Mouse (Mus musculus): ENCODE data around the gene S100a14. TPM values are rescaled to one million over a fixed set of nuclear protein-coding genes. Genes with fewer than 3 reads are reported as not detected.

S100a14 gene
- polyA plus RNA-seq, 1 experiment from 2014 or later, result 11.7 TPM

DNA sequence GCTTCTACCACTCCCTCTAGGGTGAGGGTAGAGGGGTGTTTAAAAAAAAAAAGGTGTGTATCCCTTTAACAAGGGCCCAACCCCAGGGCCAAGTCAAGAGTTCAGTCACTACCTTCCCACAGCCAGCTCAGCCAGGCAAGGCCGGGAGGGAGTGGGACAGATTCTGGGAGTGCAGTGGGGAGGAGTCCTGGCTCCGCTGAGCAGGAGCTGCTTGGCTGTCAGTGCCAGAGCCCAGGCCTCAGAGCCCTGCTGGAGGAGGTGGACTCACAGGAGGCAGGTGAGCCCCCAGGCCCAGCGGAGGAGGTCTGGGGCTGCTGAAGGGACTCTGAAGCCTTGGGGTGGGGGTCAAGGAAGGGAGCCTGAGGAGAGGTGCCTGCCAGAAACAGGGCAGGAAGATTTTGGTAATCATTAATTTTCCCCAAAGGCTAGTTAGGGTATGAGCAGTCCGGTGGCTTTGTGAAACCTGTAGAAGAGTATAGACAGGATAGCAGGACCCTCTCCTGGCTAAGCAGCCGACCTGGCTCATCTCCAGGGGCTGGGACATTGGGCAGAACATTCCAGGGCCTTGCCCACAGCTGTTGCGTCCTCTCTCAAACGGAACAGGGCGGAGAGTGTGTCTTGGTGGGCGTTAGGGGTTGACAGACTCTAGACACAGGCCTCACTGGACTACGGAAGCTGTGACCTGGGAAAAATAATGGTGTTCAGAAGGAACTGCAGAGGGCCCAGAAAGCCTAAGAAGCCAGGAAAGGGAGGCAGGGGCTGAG is 10.7 kb downstream of the S100a14 start, which contains the start of gene S100a16:
S100a16 (plus strand) TSS at position 114 of the 764 bp plus-strand sequence.
- Histone ChIP-seq H3K4me1 (replicated peaks; ENCODE audit: control insufficient read depth, insufficient read depth, low read length) (no peaks in the 10 kb centered on the region; the same call in 1 of the 2 replicates), H3K27me3 (ENCODE audit: control insufficient read depth, insufficient read depth, low read depth, low read length) (no peaks in the 10 kb centered on the region), H3K27ac (ENCODE audit: low read length) (peak within 1 kb of the TSS; percentile 82), H3K36me3 (ENCODE audit: control insufficient read depth, insufficient read depth, low read length) (no peaks in the 10 kb centered on the region), H3K4me2 (ENCODE audit: low read depth, low read length) (peak within 1 kb of the TSS; percentile 43), H3K9ac (ENCODE audit: low read length) (peak within 1 kb of the TSS; percentile 53), H3K9me3 (ENCODE audit: control insufficient read depth, low read length) (no peaks in the 10 kb centered on the region), H3K4me3 (ENCODE audit: low read length) (peak within 1 kb of the TSS; percentile 43)
- WGBS, result 28% methylated on average over 10 of the region's 10 CpGs
- ATAC-seq (ENCODE audit: low read depth), result peak; percentile 90

DNA sequence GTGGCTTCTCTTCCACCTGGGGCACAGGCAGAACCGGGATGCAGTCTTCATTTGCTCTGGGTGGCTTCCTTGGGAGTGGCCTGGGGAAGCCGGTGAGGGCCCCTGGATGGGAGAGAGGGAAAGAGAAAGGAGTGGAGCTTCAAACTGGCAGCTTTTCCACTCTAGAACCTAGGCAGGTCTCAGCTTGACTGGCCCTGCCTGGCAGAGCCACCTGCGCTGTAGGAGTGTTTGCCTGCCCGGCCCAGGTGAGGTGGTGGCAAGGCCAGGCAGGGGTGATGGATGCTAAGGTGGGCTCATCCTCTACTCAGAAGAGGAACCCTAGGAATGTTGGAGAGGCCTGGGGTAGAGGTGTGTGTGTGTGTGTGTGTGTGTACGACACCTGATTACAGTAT is 11.2 kb downstream of the S100a14 start:
- WGBS, result 57% methylated on average over 5 of the region's 5 CpGs
- peak overlapping the region; percentile 82 for H3K27ac ChIP-seq (ENCODE audit: low read length)

DNA sequence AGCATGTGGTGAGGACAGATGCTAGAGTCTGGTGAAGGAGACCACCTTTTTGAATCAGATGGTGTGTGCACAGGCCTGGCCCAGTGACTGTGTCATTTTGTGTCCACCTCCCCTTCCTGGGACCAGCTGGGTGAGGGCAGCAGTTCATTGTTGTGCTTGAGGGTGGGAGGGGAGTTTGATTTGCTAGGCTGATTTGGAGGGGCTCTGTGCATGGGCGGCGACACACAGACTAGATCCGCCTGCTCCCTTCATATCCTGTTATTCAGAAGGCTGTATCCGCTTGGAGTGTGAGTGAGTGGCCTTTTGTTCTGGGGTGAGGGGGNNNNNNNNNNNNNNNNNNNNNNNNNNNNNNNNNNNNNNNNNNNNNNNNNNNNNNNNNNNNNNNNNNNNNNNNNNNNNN is 14.2 kb downstream of the S100a14 start:
- WGBS, result 35% methylated on average over 4 of the region's 4 CpGs
- no peaks in the 10 kb centered on the region for H3K27me3 ChIP-seq (ENCODE audit: control insufficient read depth, insufficient read depth, low read depth, low read length)
- H3K4me2 ChIP-seq (ENCODE audit: low read depth, low read length), result peak overlapping the region; percentile 26
- peak; percentile 68 for ATAC-seq (ENCODE audit: low read depth)
- H3K36me3 ChIP-seq (ENCODE audit: control insufficient read depth, insufficient read depth, low read length), result no peaks in the 10 kb centered on the region
- no peaks in the 10 kb centered on the region for H3K9me3 ChIP-seq (ENCODE audit: control insufficient read depth, low read length)
- H3K4me1 ChIP-seq (replicated peaks; ENCODE audit: control insufficient read depth, insufficient read depth, low read length), result no peaks in the 10 kb centered on the region; the same call in 1 of the 2 replicates
- H3K4me3 ChIP-seq (ENCODE audit: low read length), result peak overlapping the region; percentile 35
- peak overlapping the region; percentile 58 for H3K27ac ChIP-seq (ENCODE audit: low read length)
- peak overlapping the region; percentile 63 for H3K9ac ChIP-seq (ENCODE audit: low read length)

More for the DNA sequence above, 11.2 kb downstream of the S100a14 start:
- H3K9ac ChIP-seq (ENCODE audit: low read length), result peak overlapping the region; percentile 53
- H3K4me3 ChIP-seq (ENCODE audit: low read length), result peak overlapping the region; percentile 43
- no peaks in the 10 kb centered on the region; the same call in 1 of the 2 replicates for H3K4me1 ChIP-seq (replicated peaks; ENCODE audit: control insufficient read depth, insufficient read depth, low read length)
- peak overlapping the region; percentile 43 for H3K4me2 ChIP-seq (ENCODE audit: low read depth, low read length)
- ATAC-seq (ENCODE audit: low read depth), result no peak
- no peaks in the 10 kb centered on the region for H3K36me3 ChIP-seq (ENCODE audit: control insufficient read depth, insufficient read depth, low read length)
- H3K9me3 ChIP-seq (ENCODE audit: control insufficient read depth, low read length), result no peaks in the 10 kb centered on the region
- no peaks in the 10 kb centered on the region for H3K27me3 ChIP-seq (ENCODE audit: control insufficient read depth, insufficient read depth, low read depth, low read length)

DNA sequence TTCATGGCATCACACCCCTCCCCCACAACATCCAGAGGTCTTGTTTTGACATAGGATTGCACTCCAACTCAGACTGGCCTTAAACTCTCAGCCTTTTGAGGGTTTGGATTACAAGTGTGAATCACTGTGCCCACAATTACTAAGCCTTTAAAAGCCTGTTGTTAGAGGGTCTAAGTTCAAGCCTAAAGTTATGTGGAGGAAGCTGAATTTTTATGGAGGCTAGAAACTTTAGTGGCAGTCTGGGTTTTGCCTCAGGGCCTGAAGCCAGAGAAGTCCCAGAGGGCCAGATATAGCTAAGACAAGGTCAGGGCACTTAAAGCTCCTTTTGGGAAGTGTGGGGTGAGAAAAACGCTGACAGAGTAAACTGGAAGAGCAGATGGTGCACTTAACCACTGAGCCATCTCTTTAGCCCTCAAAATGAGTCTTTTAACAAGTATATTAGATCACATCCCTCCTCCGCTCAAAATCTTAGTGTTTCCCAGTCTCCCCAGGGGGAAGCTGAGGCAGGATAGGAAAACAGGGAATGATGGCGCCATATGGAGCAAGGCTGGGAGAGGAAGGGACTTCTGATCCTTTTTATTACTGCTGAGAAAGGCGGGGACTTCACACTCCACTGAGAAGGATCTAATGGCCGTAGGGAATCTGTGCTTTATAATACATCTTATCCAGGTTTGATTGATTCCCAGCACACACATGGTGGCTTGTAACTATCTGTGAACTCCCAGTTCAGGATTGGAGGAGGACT is 23.2 kb downstream of the S100a14 start:
- no peak for ATAC-seq (ENCODE audit: low read depth)
- H3K9ac ChIP-seq (ENCODE audit: low read length), result no peak overlapping the region
- H3K4me1 ChIP-seq (replicated peaks; ENCODE audit: control insufficient read depth, insufficient read depth, low read length), result no peaks in the 10 kb centered on the region
- 58% methylated on average over 5 of the region's 5 CpGs for WGBS
- no peak overlapping the region for H3K4me2 ChIP-seq (ENCODE audit: low read depth, low read length)
- no peaks in the 10 kb centered on the region for H3K36me3 ChIP-seq (ENCODE audit: control insufficient read depth, insufficient read depth, low read length)
- H3K9me3 ChIP-seq (ENCODE audit: control insufficient read depth, low read length), result no peaks in the 10 kb centered on the region
- no peaks in the 10 kb centered on the region for H3K27me3 ChIP-seq (ENCODE audit: control insufficient read depth, insufficient read depth, low read depth, low read length)
- H3K4me3 ChIP-seq (ENCODE audit: low read length), result no peak overlapping the region
- no peak overlapping the region for H3K27ac ChIP-seq (ENCODE audit: low read length)

DNA sequence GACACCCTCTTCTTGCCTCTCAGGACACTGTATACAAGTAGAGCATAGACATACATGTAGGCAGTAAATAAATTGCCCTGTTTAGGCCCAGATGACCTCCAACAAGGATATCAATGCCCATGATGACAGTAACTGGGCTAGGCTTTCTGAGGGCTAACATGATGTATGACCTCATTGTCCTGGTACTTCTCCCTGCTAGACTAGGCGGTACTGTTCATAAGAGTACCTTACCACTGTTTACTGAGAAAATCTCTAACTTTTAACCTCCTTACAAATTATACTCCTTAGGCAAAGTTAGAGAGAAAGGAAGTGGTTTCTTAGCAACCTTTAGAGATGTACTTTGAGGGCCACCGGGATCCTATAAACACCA is 23.8 kb downstream of the S100a14 start:
- H3K9ac ChIP-seq (ENCODE audit: low read length), result no peak overlapping the region
- H3K4me3 ChIP-seq (ENCODE audit: low read length), result no peak overlapping the region
- no peaks in the 10 kb centered on the region for H3K36me3 ChIP-seq (ENCODE audit: control insufficient read depth, insufficient read depth, low read length)
- 76% methylated on average over 2 of the region's 2 CpGs for WGBS
- H3K27ac ChIP-seq (ENCODE audit: low read length), result no peak overlapping the region
- no peaks in the 10 kb centered on the region for H3K27me3 ChIP-seq (ENCODE audit: control insufficient read depth, insufficient read depth, low read depth, low read length)
- H3K9me3 ChIP-seq (ENCODE audit: control insufficient read depth, low read length), result no peaks in the 10 kb centered on the region
- H3K4me1 ChIP-seq (replicated peaks; ENCODE audit: control insufficient read depth, insufficient read depth, low read length), result no peaks in the 10 kb centered on the region
- H3K4me2 ChIP-seq (ENCODE audit: low read depth, low read length), result no peak overlapping the region
- no peak for ATAC-seq (ENCODE audit: low read depth)

DNA sequence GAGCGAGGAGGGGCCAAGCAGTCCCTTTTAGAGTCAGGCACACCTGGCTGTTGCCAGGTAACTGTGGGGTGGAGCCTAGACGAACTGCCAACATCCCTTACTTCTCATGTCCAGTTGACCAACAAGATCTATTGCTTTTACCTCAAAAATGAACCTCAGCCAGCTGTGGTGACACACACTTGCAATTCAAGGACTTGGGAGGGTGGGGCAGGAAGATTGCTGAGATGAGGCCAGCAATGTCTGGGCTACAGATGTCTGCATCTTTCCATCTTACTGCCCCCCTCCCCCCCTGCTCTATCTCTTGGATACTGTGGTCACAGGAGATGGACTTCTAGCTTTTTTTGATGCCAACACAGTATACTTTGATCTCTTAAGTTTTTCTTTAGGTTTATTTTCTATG is 25.6 kb downstream of the S100a14 start:
- H3K4me3 ChIP-seq (ENCODE audit: low read length), result no peak overlapping the region
- no peak overlapping the region for H3K9ac ChIP-seq (ENCODE audit: low read length)
- no peaks in the 10 kb centered on the region for H3K27me3 ChIP-seq (ENCODE audit: control insufficient read depth, insufficient read depth, low read depth, low read length)
- no peaks in the 10 kb centered on the region for H3K9me3 ChIP-seq (ENCODE audit: control insufficient read depth, low read length)
- no peak overlapping the region for H3K4me2 ChIP-seq (ENCODE audit: low read depth, low read length)
- 80% methylated on average over 2 of the region's 2 CpGs for WGBS
- no peaks in the 10 kb centered on the region for H3K36me3 ChIP-seq (ENCODE audit: control insufficient read depth, insufficient read depth, low read length)
- no peak overlapping the region for H3K27ac ChIP-seq (ENCODE audit: low read length)
- no peaks in the 10 kb centered on the region for H3K4me1 ChIP-seq (replicated peaks; ENCODE audit: control insufficient read depth, insufficient read depth, low read length)
- ATAC-seq (ENCODE audit: low read depth), result no peak

DNA sequence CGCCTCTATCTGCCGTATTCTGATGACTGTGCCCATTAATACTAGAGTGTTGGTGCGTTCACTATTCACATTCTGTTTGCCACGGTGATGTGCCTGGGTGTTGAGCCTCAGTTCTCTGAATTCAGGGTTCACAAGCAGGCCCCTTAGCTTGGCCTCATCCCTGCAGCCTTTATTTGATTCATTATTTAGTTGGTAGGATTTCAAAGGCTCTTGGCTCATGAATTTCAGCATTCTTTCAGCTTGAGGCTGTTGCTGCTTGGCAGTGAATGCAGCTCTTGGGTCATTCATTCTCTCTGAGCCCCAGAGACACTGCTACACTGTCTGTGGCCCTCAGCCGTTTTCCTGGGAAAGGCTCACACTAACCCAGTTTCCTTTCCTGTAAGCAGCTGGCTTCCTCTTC is 29.3 kb downstream of the S100a14 start:
- H3K4me1 ChIP-seq (replicated peaks; ENCODE audit: control insufficient read depth, insufficient read depth, low read length), result no peaks in the 10 kb centered on the region
- WGBS, result 55% methylated on average over 5 of the region's 5 CpGs
- no peak overlapping the region for H3K27ac ChIP-seq (ENCODE audit: low read length)
- H3K36me3 ChIP-seq (ENCODE audit: control insufficient read depth, insufficient read depth, low read length), result no peaks in the 10 kb centered on the region
- H3K4me2 ChIP-seq (ENCODE audit: low read depth, low read length), result no peak overlapping the region
- no peaks in the 10 kb centered on the region for H3K9me3 ChIP-seq (ENCODE audit: control insufficient read depth, low read length)
- ATAC-seq (ENCODE audit: low read depth), result no peak
- no peak overlapping the region for H3K4me3 ChIP-seq (ENCODE audit: low read length)
- no peak overlapping the region for H3K9ac ChIP-seq (ENCODE audit: low read length)
- no peaks in the 10 kb centered on the region for H3K27me3 ChIP-seq (ENCODE audit: control insufficient read depth, insufficient read depth, low read depth, low read length)

DNA sequence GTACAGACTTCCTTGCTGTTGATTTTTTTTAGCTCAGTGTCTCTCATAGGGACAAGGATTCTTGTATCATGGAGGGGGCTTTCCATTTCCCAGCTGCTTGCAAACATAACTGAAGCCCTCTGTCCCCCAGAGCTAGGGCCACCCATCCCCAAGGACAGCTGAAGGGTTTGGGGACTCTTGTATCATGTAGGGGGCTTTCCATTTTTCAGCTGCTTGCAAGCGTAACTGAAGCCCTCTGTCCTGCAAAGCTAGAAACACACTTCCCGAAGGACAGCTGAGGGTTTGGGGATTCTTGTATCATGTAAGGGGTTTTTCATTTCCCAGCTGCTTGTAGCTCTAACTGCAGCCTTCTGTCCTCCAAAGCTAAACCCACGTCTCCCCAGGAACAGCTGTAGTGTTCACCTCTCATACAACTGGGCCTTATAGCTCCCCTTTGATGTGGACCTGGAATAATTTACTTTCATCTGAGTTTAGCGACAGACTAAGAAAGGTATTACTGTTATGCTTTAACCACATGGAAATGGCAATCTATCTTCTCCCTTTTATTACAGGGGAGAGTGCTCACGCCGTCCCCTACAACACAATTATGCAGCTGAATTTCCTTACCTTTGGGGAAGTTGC is 33.5 kb downstream of the S100a14 start, which contains the start of gene S100a3:
S100a3 (plus strand) TSS at position 571 of the 621 bp plus-strand sequence.
- no peak for ATAC-seq (ENCODE audit: low read depth)
- no peak within 1 kb of the TSS for H3K4me3 ChIP-seq (ENCODE audit: low read length)
- no peaks in the 10 kb centered on the region for H3K4me1 ChIP-seq (replicated peaks; ENCODE audit: control insufficient read depth, insufficient read depth, low read length)
- WGBS, result 82% methylated on average over 6 of the region's 6 CpGs
- no peaks in the 10 kb centered on the region for H3K9me3 ChIP-seq (ENCODE audit: control insufficient read depth, low read length)
- no peaks in the 10 kb centered on the region for H3K36me3 ChIP-seq (ENCODE audit: control insufficient read depth, insufficient read depth, low read length)
- H3K9ac ChIP-seq (ENCODE audit: low read length), result no peak within 1 kb of the TSS
- H3K27ac ChIP-seq (ENCODE audit: low read length), result no peak within 1 kb of the TSS
- no peaks in the 10 kb centered on the region for H3K27me3 ChIP-seq (ENCODE audit: control insufficient read depth, insufficient read depth, low read depth, low read length)
- H3K4me2 ChIP-seq (ENCODE audit: low read depth, low read length), result no peak within 1 kb of the TSS

DNA sequence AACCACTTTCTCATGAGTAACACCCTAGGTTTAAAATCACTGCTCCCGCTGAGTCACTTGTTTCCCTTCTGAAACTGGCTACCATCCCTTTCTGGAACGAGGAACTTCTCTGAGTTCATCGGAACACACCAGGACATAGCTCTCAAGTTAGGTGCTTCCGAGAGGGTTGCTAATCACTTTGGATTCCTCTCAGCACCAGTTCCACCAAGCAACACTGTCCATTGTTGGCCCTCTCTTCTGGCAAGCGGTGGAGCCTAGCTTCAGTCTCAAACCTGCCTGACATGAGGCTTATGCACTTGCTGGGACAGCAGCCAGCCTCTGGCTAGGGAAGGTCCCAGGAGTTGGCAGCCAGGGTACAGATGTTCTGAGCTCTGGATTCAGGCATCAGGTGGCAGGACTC is 48.0 kb downstream of the S100a14 start:
- Histone ChIP-seq H3K9ac (ENCODE audit: low read length) (no peak overlapping the region), H3K27me3 (ENCODE audit: control insufficient read depth, insufficient read depth, low read depth, low read length) (no peaks in the 10 kb centered on the region), H3K4me1 (replicated peaks; ENCODE audit: control insufficient read depth, insufficient read depth, low read length) (no peaks in the 10 kb centered on the region), H3K4me3 (ENCODE audit: low read length) (no peak overlapping the region), H3K4me2 (ENCODE audit: low read depth, low read length) (no peak overlapping the region), H3K27ac (ENCODE audit: low read length) (no peak overlapping the region), H3K36me3 (ENCODE audit: control insufficient read depth, insufficient read depth, low read length) (no peaks in the 10 kb centered on the region), H3K9me3 (ENCODE audit: control insufficient read depth, low read length) (no peaks in the 10 kb centered on the region)
- 85% methylated on average over 5 of the region's 5 CpGs for WGBS
- ATAC-seq (ENCODE audit: low read depth), result no peak
